Mouse (Mus musculus) Patski (cell line): ENCODE measurements around the gene Cfi. TPM values are rescaled to one million over a fixed set of nuclear protein-coding genes. Genes with fewer than 3 reads are reported as not detected.

ENCODE experiments used
- ATAC-seq: fragments of 100-300 bp; one replicate; pipeline ENCODE4 v1.8.0; 2021
- CTCF ChIA-PET: fragments of 350-600 bp; sonication (Branson Sonifier 250); formaldehyde crosslinking; loops from one replicate; lab custom pipeline; 2022; ENCODE audit warnings: inconsistent platforms; lab: Charles Lee
- POLR2A ChIA-PET: fragments of 350-600 bp; sonication (Branson Sonifier 250); formaldehyde crosslinking; loops from one replicate; lab custom pipeline; 2022; ENCODE audit warnings: antibody characterized with exemption, inconsistent platforms; lab: Charles Lee
- DNase-seq: peaks from one replicate; pipeline ENCODE4 v3.0.0-alpha.2; 2011; ENCODE audit warnings: low read depth, low spot score
- H3K27me3 ChIP-seq: fragments of 371-371 bp; one replicate; pipeline ENCODE4 v1.5.1; 2021
- CTCF ChIP-seq: fragments of 100-300 bp; IDR thresholded peaks from one replicate; pipeline ENCODE4 v1.5.1; 2021
- in situ Hi-C: fragments of 300-500 bp; cut with MboI; formaldehyde crosslinking; loops from 3 replicates; pipeline ENCODE4 v1.11.1; 2018; ENCODE audit warnings: low pct_unique_long_range_greater_than_20kb, mixed read lengths
- polyA plus RNA-seq: library from polyadenylated mRNA; unstranded; gene quantifications from one replicate; pipeline ENCODE4 v1.2.3, GENCODE M21; 2021

Cfi gene
- polyA plus RNA-seq, 1 experiment from 2014 or later: 1.3 TPM

DNA sequence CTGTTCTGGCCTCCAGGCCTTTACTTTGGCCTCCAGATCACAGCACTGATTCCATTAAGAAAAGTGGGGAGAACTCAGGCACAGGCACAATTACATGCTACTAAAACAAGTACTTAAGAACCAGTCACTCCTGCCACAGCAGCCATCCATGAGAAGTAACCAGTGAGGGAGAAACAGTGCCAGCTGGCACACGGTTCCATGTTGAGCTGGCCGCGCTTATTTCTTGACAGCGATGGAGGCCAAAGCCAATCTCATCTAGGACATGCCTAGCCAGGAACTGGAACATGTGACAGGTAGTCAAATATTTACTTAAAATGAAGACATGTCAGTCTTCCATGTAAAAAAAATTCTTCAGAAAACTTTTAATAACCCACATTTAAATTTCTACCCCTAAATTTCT is 11.5 kb upstream of the Cfi start:
- ChIA-PET CTCF (interaction anchor here (0.7 to 3.5 kb wide), 6 partner anchors 12 to 257 kb away, joined by 3 to 24 read pairs (median 6); partner anchors contain the start of genes Cfi and Lrit3), POLR2A (no interaction called here)
- H3K27me3 ChIP-seq: no peaks in the 10 kb centered on the region
- ATAC-seq (no peak), DNase-seq (no peak)
- TF ChIP-seq CTCF: no peak
- in situ Hi-C loops: loop anchor here (10.0 kb wide), 1 partner anchor 871 kb away; no protein-coding TSS in a partner anchor

DNA sequence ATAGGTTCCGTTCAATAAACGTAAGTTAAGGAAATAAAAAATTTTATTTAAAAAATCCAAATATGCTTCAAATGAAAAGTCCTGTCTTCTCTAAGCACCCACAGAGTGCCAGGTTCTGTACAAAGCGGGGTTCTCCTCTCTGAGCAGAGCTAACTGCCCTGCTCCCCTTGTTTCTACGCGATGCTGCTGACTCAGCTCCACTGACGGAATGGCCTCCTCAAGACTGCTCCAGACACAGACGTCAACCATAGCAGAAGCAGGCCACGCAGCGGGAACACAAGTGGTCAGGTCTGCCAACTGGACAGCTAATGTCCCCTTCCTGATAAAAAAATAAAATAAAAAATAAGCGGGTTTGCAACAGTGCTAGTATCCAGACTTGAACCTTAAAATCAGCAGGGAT is 10.8 kb upstream of the Cfi start:
- H3K27me3 ChIP-seq: no peaks in the 10 kb centered on the region
- TF ChIP-seq CTCF: no peak
- DNase-seq (no peak), ATAC-seq (no peak)
- in situ Hi-C loops: loop anchor here (5.0 to 10.0 kb wide), 3 partner anchors 77 to 870 kb away; partner anchors contain the start of gene Casp6
- ChIA-PET POLR2A (no interaction called here), CTCF (interaction anchor here (2.3 to 3.5 kb wide), 2 partner anchors 11 to 16 kb away, joined by 7 to 24 read pairs; partner anchors contain the start of gene Cfi)

- ATAC-seq: no peak
- no peaks in the 10 kb centered on the region for H3K27me3 ChIP-seq
- TF ChIP-seq CTCF: no peak
- DNase-seq: no peak
- in situ Hi-C loops: loop anchor here (5.0 to 10.0 kb wide), 3 partner anchors 76 to 868 kb away; partner anchors contain the start of gene Casp6
- ChIA-PET POLR2A (no interaction called here), CTCF (interaction anchor here (0.9 to 2.0 kb wide), 3 partner anchors 10 to 358 kb away, joined by 3 to 6 read pairs (median 3); no protein-coding TSS in a partner anchor)
Observed at GRCm38 (mm10) chr3:129826691-129827090, 9.0 kb upstream of the Cfi start.

GRCm38 (mm10) chr3:129827691-129828090 is 8.0 kb upstream of the Cfi start:
- no peaks in the 10 kb centered on the region for H3K27me3 ChIP-seq
- ChIA-PET CTCF (interaction anchor here (0.8 to 2.3 kb wide), 4 partner anchors 11 to 252 kb away, joined by 3 to 7 read pairs (median 4); no protein-coding TSS in a partner anchor), POLR2A (no interaction called here)
- ATAC-seq (no peak), DNase-seq (no peak)
- TF ChIP-seq CTCF: no peak
- in situ Hi-C loops: loop anchor here (5.0 to 10.0 kb wide), 3 partner anchors 75 to 867 kb away; partner anchors contain the start of gene Casp6

DNA sequence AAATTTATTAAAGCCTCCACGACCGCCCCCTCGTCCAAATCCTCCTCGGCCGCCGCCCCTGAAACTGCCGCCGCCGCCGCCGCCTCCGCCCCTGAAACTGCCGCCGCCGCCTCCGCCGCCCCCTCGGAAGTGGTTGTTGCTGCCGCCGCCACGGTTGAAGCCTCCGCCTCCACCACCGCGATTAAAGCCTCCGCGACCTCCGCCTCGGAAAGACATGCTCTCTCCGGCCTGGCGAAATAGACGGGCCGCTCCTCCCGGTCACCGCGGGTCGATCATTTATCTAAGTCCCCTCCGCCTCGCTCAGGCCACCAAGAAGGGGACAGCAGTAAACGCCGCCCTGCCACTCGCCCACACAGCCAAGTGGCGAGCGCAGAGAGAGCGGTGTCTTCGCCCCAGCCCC is 5.1 kb upstream of the Cfi start:
- peak; percentile 36 for ATAC-seq
- ChIA-PET CTCF (interaction anchor here (1.3 kb wide), 1 partner anchor 19 kb away, joined by 3 read pairs; no protein-coding TSS in a partner anchor), POLR2A (no interaction called here)

DNA sequence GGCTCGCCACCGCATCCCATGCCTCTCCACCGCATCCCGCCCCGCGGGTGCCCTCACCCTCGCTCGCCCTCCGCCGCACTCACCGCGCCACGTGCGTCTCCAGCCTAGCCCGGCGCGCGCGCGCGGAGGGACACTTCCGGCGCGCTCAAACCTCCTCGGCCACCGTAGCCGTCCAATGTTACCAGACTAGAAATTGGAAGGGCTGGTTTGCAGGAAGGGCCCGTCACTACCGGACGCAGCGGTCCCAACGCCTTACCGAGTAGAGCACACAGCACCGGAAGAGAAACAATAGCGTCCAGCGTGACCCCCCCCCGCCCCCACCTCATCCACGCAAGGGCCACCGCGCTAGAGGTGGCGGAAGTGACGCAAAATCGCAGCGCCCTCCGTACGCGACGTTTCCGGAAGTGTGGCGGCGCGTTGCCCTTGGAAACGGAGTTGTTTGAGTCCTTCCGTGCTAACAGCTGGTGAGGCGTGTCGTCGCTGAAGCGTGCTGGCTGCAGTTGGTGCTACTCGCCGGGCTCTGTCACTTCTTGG is 4.6 kb upstream of the Cfi start, which contains the start of gene Gar1:
Gar1 (minus strand) TSS at position 362 of the 534 bp plus-strand sequence.
- peak; percentile 86 for ATAC-seq
- no peak for TF ChIP-seq CTCF
- ChIA-PET CTCF (no interaction called here), POLR2A (interaction anchor here (0.6 to 0.7 kb wide), 2 partner anchors 126 to 768 kb away, joined by 3 to 4 read pairs; no protein-coding TSS in a partner anchor)
- no peaks in the 10 kb centered on the region for H3K27me3 ChIP-seq
- peak; percentile 96 for DNase-seq
- in situ Hi-C loops: no loop called here

More for the DNA sequence above, 5.1 kb upstream of the Cfi start:
- in situ Hi-C loops: no loop called here
- DNase-seq: no peak
- H3K27me3 ChIP-seq: no peaks in the 10 kb centered on the region
- no peak for TF ChIP-seq CTCF

DNA sequence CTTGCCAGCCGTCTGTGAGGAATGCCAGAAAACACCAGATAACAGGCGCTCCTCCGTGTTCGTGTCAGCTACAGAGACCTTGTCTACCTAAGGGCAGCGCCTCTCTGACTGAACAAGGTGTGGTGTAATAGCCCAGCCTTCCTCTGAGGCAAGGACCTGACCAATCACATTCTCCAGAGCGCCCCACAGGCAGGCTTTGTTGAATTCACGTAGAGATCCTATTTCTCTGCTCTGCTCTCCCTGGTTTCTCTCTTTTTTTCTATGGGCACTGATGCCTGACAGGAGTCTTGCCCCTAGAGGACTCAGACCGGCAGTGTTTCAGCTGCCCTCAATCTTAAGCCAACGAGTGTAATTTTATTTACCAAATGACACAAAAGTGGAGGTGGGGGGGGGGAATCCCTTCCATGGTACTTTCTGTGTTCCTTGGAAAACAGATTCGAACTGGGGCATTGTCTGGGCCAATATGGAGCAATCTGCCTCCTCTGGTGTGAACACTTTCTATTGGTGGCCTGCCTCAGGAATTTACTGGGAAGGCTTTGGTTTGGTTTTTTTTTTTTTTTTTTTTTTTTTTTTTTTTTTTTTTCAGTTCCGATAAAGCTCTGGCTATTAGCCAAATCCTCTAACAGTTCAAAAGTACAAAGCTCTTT is 490 bp downstream of the Cfi start:
- H3K27me3 ChIP-seq: no peaks in the 10 kb centered on the region
- POLR2A ChIA-PET: interaction anchor here (0.6 to 0.7 kb wide), 2 partner anchors 33 to 251 kb away, joined by 3 read pairs; no protein-coding TSS in a partner anchor
- CTCF ChIA-PET: interaction anchor here (0.8 to 1.9 kb wide), 2 partner anchors 12 to 30 kb away, joined by 3 to 7 read pairs; no protein-coding TSS in a partner anchor
- ATAC-seq: peak; percentile 44
- in situ Hi-C loops: no loop called here
- no peak for TF ChIP-seq CTCF
- DNase-seq: no peak

- no peaks in the 10 kb centered on the region for H3K27me3 ChIP-seq
- in situ Hi-C loops: no loop called here
- no peak for TF ChIP-seq CTCF
- no peak for ATAC-seq
- ChIA-PET POLR2A (interaction anchor here (0.7 kb wide), 1 partner anchor 33 kb away, joined by 3 read pairs; no protein-coding TSS in a partner anchor), CTCF (interaction anchor here (0.8 kb wide), 1 partner anchor 30 kb away, joined by 3 read pairs; no protein-coding TSS in a partner anchor)
- no peak for DNase-seq
Observed at GRCm38 (mm10) chr3:129836965-129837364, 1.3 kb downstream of the Cfi start.

GRCm38 (mm10) chr3:129838017-129838416 is 2.3 kb downstream of the Cfi start:
- CTCF ChIA-PET: no interaction called here
- in situ Hi-C loops: no loop called here
- ATAC-seq (no peak), DNase-seq (no peak)
- POLR2A ChIA-PET: interaction anchor here (0.9 kb wide), 1 partner anchor 19 kb away, joined by 3 read pairs; no protein-coding TSS in a partner anchor
- TF ChIP-seq CTCF: no peak
- no peaks in the 10 kb centered on the region for H3K27me3 ChIP-seq

GRCm38 (mm10) chr3:129845868-129846267 is 10.2 kb downstream of the Cfi start:
- no peak for ATAC-seq

More at GRCm38 (mm10) chr3:129845868-129846267, 10.2 kb downstream of the Cfi start:
- in situ Hi-C loops: no loop called here
- ChIA-PET POLR2A (no interaction called here), CTCF (interaction anchor here (1.4 kb wide), 1 partner anchor 23 kb away, joined by 3 read pairs; no protein-coding TSS in a partner anchor)
- no peak for TF ChIP-seq CTCF
- DNase-seq: no peak
- H3K27me3 ChIP-seq: peaks cover 3% of the 10 kb centered on the region
